Mouse (Mus musculus) olfactory bulb, adult 2 months (tissue): ENCODE measurements around the gene Tpcn1.

ENCODE experiments used
- CTCF ChIP-seq: fragments of 200-500 bp; IDR thresholded peaks from 2 replicates; pipeline ENCODE4 v1.5.1; 2012; ENCODE audit warnings: low read depth, mild to moderate bottlenecking, low read length, moderate library complexity; ENCODE audit not compliant: insufficient read depth
- POLR2A ChIP-seq: fragments of 200-500 bp; IDR thresholded peaks from 2 replicates; pipeline ENCODE4 v1.6.1; 2012; ENCODE audit warnings: mild to moderate bottlenecking, low read depth, low read length, moderate library complexity; ENCODE audit not compliant: insufficient read depth

GRCm38 (mm10) chr5:120550137-120550536 lies 38.3 kb downstream of the Tpcn1 start:
- TF ChIP-seq POLR2A (no peak), CTCF (no peak)
